Mouse (Mus musculus) forebrain, embryonic 16.5 days (tissue): ENCODE results near the gene Pou5f1. TPM values are rescaled to one million over a fixed set of nuclear protein-coding genes. Genes with fewer than 3 reads are reported as not detected.

Source experiments
- ATAC-seq: fragments of 200-750 bp; cut with Nextera tagmentation; 2 replicates; pipeline ENCODE4 v1.8.0; 2017; ENCODE audit warnings: mild to moderate bottlenecking, moderate library complexity
- H3K27ac ChIP-seq: fragments of 300-500 bp; sonication (generic); 2 replicates; pipeline ENCODE4 v1.5.1; 2014; ENCODE audit warnings: low read length, control low read depth
- H3K27me3 ChIP-seq: fragments of 300-500 bp; sonication (generic); replicated peaks from 2 replicates; pipeline ENCODE4 v1.6.1; 2014; ENCODE audit warnings: low read length; ENCODE audit not compliant: control insufficient read depth, insufficient read depth
- H3K36me3 ChIP-seq: fragments of 300-500 bp; sonication (generic); 2 replicates; pipeline ENCODE4 v1.6.1; 2014; ENCODE audit not compliant: control insufficient read depth, insufficient read depth
- H3K4me1 ChIP-seq: fragments of 300-500 bp; sonication (generic); replicated peaks from 2 replicates; pipeline ENCODE4 v1.6.1; 2014; ENCODE audit warnings: low read length; ENCODE audit not compliant: control insufficient read depth, insufficient read depth
- H3K4me2 ChIP-seq: fragments of 300-500 bp; sonication (generic); 2 replicates; pipeline ENCODE4 v1.6.1; 2014; ENCODE audit warnings: mild to moderate bottlenecking, low read length, control low read depth
- H3K4me3 ChIP-seq: fragments of 300-500 bp; sonication (generic); replicated peaks from 2 replicates; pipeline ENCODE4 v1.5.1; 2014; ENCODE audit warnings: mild to moderate bottlenecking, low read length, control low read depth
- H3K9ac ChIP-seq: fragments of 300-500 bp; sonication (generic); replicated peaks from 2 replicates; pipeline ENCODE4 v1.6.1; 2014; ENCODE audit warnings: low read depth, low read length, control low read depth
- H3K9me3 ChIP-seq: fragments of 300-500 bp; sonication (generic); 2 replicates; pipeline ENCODE4 v1.6.1; 2016; ENCODE audit warnings: low read length; ENCODE audit not compliant: control insufficient read depth
- WGBS: fragments of 180-500 bp; shearing (Covaris S2); extraction: QIAGEN DNeasy Blood & Tissue Kit; methylation state at CpG from one replicate; pipeline ENCODE4 v1.1.7; 2014; 5-methylcytosine and 5-hydroxymethylcytosine counted together
- polyA plus RNA-seq: library from polyadenylated mRNA; unstranded; fragments of >200 nt; fragmentation: Nextera tagmentation; extraction: Ambion mirVana; gene quantifications from 2 replicates; pipeline ENCODE4 v1.2.1, GENCODE M21; 2015

Gene Pou5f1
- polyA plus RNA-seq, 1 experiment from 2014 or later = not detected

DNA sequence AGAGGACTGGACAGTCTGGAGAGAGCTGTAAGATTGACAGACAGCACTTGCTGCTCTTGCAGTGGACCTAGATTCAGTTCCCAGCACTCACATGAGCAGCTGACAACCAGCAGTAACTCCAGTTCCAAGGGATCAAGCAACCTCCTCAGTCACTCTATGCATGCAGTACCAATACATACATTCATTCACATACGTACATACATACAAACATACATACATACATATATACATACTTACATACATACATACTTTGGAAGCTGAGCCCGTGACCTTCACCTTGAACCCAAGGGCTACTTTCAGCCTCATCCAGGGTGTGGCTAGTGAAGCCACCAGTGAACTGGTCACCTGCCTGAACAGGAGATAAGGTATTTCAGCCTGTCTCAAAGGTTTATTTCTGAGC lies 17.8 kb upstream of the Pou5f1 start:
- H3K9ac ChIP-seq = no peak overlapping the region
- WGBS = 97% methylated on average over 2 of the region's 2 CpGs

DNA sequence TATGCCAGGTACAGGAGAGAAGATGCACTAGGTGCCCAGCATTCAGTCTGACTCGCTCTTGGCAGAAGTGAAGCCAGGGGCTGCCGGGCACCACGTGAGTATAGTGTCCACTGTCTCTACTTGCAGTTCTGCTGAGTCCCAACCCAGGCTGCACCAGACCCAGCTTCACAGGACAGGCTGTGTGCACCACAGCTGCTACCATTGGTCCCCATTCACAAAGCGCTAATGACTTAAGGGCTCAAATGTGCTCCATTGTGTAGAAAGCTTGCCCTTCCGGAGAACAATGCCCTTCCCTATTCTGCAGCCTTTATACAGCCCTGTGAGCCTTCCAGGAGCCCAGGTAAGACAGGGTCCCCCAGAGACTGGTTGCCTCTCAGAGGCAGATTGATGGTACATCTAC lies 15.5 kb upstream of the Pou5f1 start:
- H3K4me1 ChIP-seq = no peaks in the 10 kb centered on the region
- no peak overlapping the region for H3K4me3 ChIP-seq
- no peak for ATAC-seq
- no peak overlapping the region for H3K27ac ChIP-seq
- no peak overlapping the region for H3K9ac ChIP-seq
- H3K9me3 ChIP-seq = no peaks in the 10 kb centered on the region
- no peaks in the 10 kb centered on the region for H3K36me3 ChIP-seq
- no peaks in the 10 kb centered on the region for H3K27me3 ChIP-seq
- 31% methylated on average over 5 of the region's 5 CpGs for WGBS
- H3K4me2 ChIP-seq = no peak overlapping the region

More for the DNA sequence above, 17.8 kb upstream of the Pou5f1 start:
- H3K4me3 ChIP-seq = no peak overlapping the region
- no peaks in the 10 kb centered on the region for H3K9me3 ChIP-seq
- ATAC-seq = no peak
- H3K4me2 ChIP-seq = no peak overlapping the region
- H3K27me3 ChIP-seq = no peaks in the 10 kb centered on the region
- no peak overlapping the region for H3K27ac ChIP-seq
- no peaks in the 10 kb centered on the region for H3K4me1 ChIP-seq
- no peaks in the 10 kb centered on the region for H3K36me3 ChIP-seq

DNA sequence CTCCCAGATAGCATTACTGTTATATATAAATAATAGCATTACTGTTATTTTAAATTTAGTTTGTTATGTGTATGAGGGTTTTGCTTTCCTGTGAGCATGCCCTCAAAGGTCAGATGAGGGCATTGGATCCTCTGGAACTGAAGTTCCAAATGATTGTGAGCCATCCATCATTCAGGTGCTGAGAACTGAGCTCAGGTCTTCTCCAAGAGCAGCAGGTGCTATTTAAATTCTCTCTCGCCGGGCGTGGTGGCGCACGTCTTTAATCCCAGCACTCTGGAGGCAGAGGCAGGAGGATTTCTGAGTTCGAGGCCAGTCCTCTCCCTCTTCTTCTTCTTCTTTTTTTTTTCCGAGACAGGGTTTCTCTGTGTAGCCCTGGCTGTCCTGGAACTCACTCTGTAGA lies 8.7 kb upstream of the Pou5f1 start:
- Histone ChIP-seq H3K4me1 (no peaks in the 10 kb centered on the region), H3K4me3 (no peak overlapping the region), H3K9ac (no peak overlapping the region), H3K9me3 (no peaks in the 10 kb centered on the region), H3K27me3 (no peaks in the 10 kb centered on the region), H3K36me3 (no peaks in the 10 kb centered on the region), H3K27ac (no peak overlapping the region), H3K4me2 (no peak overlapping the region)
- WGBS = 94% methylated on average over 7 of the region's 7 CpGs
- ATAC-seq = no peak

DNA sequence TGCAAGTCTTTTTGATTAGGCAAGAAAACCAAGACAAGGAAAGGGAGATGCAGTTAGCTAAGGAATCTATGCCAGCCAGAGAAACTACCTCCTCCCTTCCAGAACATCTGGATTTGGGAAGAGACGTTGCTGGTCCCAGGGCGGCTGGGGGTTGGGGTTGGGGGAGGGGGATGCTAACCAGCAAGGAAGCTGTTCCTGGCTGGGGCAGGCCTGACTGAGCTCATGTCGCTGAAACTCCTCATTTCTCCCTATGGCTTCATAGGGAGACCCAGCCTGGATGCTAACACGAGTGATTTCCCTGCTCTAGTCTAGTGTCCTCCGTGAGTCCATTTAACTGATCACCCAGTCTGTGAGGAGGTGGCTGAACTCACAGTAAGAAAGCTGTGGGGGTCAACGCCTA lies 3.6 kb upstream of the Pou5f1 start:
- ATAC-seq = no peak
- H3K9me3 ChIP-seq = no peaks in the 10 kb centered on the region
- WGBS = 3% methylated on average over 6 of the region's 6 CpGs
- peaks cover 7% of the 10 kb centered on the region for H3K27me3 ChIP-seq
- H3K4me2 ChIP-seq = no peak overlapping the region
- H3K4me1 ChIP-seq = no peaks in the 10 kb centered on the region
- H3K36me3 ChIP-seq = no peaks in the 10 kb centered on the region
- no peak overlapping the region for H3K27ac ChIP-seq
- H3K4me3 ChIP-seq = no peak overlapping the region
- no peak overlapping the region for H3K9ac ChIP-seq

DNA sequence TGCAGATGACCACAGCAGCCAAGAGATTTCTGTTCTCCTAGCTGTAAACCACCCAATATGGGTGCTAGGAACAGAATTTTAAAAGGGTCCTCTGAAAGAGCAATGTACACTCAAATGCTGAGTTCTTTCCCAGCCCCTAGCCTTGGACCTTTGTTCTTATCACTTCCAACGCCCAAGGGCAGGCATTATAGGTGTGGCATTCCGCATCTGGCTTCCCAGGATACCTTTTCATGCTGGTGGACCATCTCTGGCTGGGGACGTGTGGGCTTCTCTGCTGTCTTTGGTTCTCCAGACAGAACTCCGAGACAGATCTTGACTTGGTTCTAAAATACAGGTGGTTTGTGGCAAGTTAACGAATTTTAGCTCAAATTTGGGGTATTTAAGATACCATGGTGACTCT lies 3.1 kb upstream of the Pou5f1 start:
- H3K4me3 ChIP-seq = no peak overlapping the region
- H3K9ac ChIP-seq = no peak overlapping the region
- ATAC-seq = no peak
- no peaks in the 10 kb centered on the region for H3K9me3 ChIP-seq
- H3K27ac ChIP-seq = no peak overlapping the region
- no peaks in the 10 kb centered on the region for H3K4me1 ChIP-seq
- 48% methylated on average over 5 of the region's 5 CpGs for WGBS
- H3K36me3 ChIP-seq = no peaks in the 10 kb centered on the region
- peaks cover 7% of the 10 kb centered on the region for H3K27me3 ChIP-seq
- no peak overlapping the region for H3K4me2 ChIP-seq

DNA sequence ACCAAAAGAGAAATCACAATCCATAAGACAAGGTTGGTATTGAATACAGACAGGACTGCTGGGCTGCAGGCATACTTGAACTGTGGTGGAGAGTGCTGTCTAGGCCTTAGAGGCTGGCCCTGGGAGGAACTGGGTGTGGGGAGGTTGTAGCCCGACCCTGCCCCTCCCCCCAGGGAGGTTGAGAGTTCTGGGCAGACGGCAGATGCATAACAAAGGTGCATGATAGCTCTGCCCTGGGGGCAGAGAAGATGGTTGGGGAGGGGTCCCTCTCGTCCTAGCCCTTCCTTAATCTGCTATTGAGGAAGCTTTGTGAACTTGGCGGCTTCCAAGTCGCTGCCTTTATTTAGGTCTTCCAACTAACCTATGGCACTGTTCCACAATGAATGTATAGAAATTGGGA lies 2.0 kb upstream of the Pou5f1 start:
- H3K9ac ChIP-seq = no peak overlapping the region
- no peak overlapping the region for H3K4me2 ChIP-seq
- H3K36me3 ChIP-seq = no peaks in the 10 kb centered on the region
- H3K27me3 ChIP-seq = peaks cover 7% of the 10 kb centered on the region
- WGBS = 19% methylated on average over 5 of the region's 5 CpGs
- H3K9me3 ChIP-seq = no peaks in the 10 kb centered on the region
- no peak for ATAC-seq
- no peak overlapping the region for H3K4me3 ChIP-seq
- no peaks in the 10 kb centered on the region for H3K4me1 ChIP-seq
- H3K27ac ChIP-seq = no peak overlapping the region

DNA sequence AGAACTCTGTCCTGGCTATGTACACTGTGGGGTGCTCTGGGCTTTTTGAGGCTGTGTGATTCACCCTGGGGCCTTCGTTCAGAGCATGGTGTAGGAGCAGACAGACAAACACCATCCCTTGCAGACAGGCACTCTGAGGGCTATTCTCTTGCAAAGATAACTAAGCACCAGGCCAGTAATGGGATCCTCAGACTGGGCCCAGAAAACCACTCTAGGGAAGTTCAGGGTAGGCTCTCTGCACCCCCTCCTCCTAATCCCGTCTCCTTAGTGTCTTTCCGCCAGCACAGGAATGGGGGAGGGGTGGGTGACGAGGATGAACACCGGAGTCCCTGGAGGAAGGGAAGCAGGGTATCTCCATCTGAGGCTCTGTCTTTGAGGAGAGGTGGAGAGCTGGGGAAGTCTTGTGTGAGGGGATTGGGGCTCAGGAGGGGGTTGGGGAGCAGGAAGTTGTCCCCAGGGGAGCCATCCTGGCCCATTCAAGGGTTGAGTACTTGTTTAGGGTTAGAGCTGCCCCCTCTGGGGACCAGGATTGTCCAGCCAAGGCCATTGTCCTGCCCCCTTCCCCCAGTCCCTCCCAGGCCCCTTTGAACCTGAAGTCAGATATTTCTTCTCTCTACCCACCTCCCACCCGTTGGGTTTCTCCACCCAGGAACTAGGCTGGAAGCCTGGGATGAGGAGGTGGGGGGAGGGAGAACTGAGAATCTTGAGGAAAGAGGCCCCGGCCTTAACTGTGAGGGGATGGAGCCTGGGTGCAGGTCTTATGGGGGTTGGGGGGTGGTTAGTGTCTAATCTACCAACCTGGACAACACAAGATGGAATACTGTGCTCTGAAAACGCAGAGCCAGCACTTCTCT lies 963 bp upstream of the Pou5f1 start:
- no peaks in the 10 kb centered on the region for H3K36me3 ChIP-seq
- no peaks in the 10 kb centered on the region for H3K4me1 ChIP-seq
- no peak overlapping the region for H3K27ac ChIP-seq
- no peaks in the 10 kb centered on the region for H3K9me3 ChIP-seq
- H3K4me3 ChIP-seq = no peak overlapping the region
- peaks cover 7% of the 10 kb centered on the region for H3K27me3 ChIP-seq
- WGBS = 15% methylated on average over 8 of the region's 8 CpGs
- ATAC-seq = no peak
- no peak overlapping the region for H3K4me2 ChIP-seq
- H3K9ac ChIP-seq = no peak overlapping the region

DNA sequence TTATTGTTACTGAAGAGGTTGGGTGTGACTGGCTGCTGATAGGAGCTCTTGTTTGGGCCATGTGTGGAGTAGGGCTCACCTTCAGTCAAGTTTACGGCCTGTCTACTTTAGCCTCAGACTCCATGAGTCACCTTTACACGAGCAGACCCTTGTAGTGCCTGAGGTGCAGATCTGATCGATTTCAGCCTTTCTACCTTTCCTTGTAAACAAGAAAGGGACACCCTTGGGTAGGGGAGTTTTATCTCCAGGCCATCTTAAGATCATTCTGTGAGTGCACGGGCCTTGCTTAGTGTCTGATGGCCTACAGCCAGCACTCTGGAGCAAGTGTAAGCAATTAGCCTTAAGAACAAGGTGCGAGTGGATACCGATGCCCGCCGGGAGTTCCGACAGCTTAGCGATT lies 1.1 kb downstream of the Pou5f1 start:
- Histone ChIP-seq H3K4me1 (no peaks in the 10 kb centered on the region), H3K4me3 (no peak overlapping the region), H3K4me2 (no peak overlapping the region), H3K9ac (no peak overlapping the region), H3K27ac (no peak overlapping the region), H3K36me3 (no peaks in the 10 kb centered on the region), H3K9me3 (no peaks in the 10 kb centered on the region), H3K27me3 (peaks cover 7% of the 10 kb centered on the region)
- no peak for ATAC-seq
- 11% methylated on average over 10 of the region's 10 CpGs for WGBS

DNA sequence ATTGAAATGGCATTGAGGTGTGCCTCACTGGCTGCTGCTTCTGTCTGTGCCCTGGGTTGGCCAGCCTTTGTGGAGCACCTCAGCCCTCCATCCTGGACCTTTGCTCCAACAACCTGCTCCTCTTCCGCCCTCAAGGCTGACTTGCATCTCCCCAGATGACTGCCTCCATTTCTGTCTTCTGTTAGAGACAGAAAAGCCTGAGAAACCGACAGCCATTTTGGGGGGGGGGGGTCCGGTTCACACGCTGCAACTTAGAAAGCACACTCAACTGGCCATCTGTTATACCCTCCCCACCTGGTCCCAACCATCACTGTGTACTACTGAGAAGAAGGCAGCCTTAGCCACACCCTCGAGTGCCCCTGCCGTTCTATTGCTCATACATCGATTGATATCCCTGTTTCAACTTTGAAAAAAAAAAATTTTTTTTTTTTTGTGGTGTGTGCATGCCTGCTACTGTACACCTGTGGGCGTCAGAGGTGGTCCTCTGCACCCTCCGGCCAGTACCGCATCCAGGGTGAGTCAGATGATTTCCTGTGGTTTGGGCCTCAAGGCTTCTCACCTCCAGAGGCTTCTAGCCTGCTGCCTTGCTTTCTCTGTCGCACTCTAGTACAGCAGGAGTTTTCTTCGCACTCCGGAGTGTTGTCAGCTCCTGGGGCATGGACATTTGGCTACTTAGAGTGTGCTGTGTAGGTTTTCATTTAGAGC lies 1.9 kb downstream of the Pou5f1 start:
- Histone ChIP-seq H3K4me3 (no peak overlapping the region), H3K36me3 (no peaks in the 10 kb centered on the region), H3K4me1 (no peaks in the 10 kb centered on the region), H3K9ac (no peak overlapping the region), H3K27ac (no peak overlapping the region), H3K9me3 (no peaks in the 10 kb centered on the region), H3K4me2 (no peak overlapping the region), H3K27me3 (peaks cover 7% of the 10 kb centered on the region)
- no peak for ATAC-seq
- 26% methylated on average over 13 of the region's 13 CpGs for WGBS
